Mouse (Mus musculus): ENCODE measurements around the gene Foxf2. TPM values are rescaled to one million over a fixed set of nuclear protein-coding genes. Genes with fewer than 3 reads are reported as not detected.
A peak's percentile ranks its signal among the peaks of the same experiment; 100 is the strongest.

The Foxf2 gene
- polyA plus RNA-seq, 1 experiment from 2014 or later: 9.4 TPM

GRCm38 (mm10) chr13:31658212-31658611 is 32.6 kb downstream of the Foxf2 start:
- Histone ChIP-seq H3K4me2 (replicated peaks) (no peak overlapping the region), H3K4me1 (no peaks in the 10 kb centered on the region), H3K36me3 (no peaks in the 10 kb centered on the region), H3K9me3 (replicated peaks) (no peaks in the 10 kb centered on the region), H3K9ac (no peak overlapping the region), H3K4me3 (no peak overlapping the region), H3K27ac (no peak overlapping the region), H3K27me3 (0 out of 2 replicates have a peak, but pooled peaks cover 3% of the 10 kb centered on the region)
- WGBS: 88% methylated on average over 4 of the region's 4 CpGs
- no peak for ATAC-seq (ENCODE audit: low FRiP score)

DNA sequence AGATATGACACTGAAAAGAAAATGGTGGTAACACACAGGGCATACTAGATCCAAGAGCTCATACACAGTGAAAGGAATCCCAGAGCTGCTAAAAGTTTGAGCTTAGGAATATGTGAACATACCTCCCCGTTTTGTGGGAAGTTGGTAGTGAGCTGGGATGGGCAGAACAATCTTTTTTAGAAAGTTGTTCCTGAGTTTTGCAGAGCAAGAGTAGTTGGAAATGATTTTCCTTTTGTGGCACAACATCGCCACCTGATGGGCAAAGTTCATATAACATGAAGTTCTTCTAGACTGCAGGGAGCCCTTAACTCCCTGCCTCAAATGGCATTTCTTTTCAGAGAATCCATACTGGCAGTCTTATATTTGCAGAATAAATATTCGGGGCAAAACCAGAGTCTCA is 33.3 kb downstream of the Foxf2 start:
- Histone ChIP-seq H3K9me3 (replicated peaks) (no peaks in the 10 kb centered on the region), H3K4me1 (no peaks in the 10 kb centered on the region), H3K27me3 (0 out of 2 replicates have a peak, but pooled peaks cover 3% of the 10 kb centered on the region), H3K9ac (no peak overlapping the region), H3K4me3 (no peak overlapping the region), H3K36me3 (no peaks in the 10 kb centered on the region), H3K27ac (no peak overlapping the region), H3K4me2 (replicated peaks) (no peak overlapping the region)
- WGBS: 2% methylated on average over 3 of the region's 3 CpGs
- no peak for ATAC-seq (ENCODE audit: low FRiP score)

GRCm38 (mm10) chr13:31661211-31661610 is 35.6 kb downstream of the Foxf2 start:
- H3K4me2 ChIP-seq (replicated peaks): no peak overlapping the region
- no peaks in the 10 kb centered on the region for H3K36me3 ChIP-seq
- no peaks in the 10 kb centered on the region; the same call in 1 of the 2 replicates for H3K4me1 ChIP-seq
- WGBS: 62% methylated on average over 6 of the region's 6 CpGs
- no peak overlapping the region for H3K27ac ChIP-seq
- H3K9ac ChIP-seq: no peak overlapping the region
- no peak overlapping the region for H3K4me3 ChIP-seq
- ATAC-seq (ENCODE audit: low FRiP score): no peak
- H3K27me3 ChIP-seq: 0 out of 2 replicates have a peak, but pooled peaks cover 3% of the 10 kb centered on the region
- H3K9me3 ChIP-seq (replicated peaks): no peaks in the 10 kb centered on the region

DNA sequence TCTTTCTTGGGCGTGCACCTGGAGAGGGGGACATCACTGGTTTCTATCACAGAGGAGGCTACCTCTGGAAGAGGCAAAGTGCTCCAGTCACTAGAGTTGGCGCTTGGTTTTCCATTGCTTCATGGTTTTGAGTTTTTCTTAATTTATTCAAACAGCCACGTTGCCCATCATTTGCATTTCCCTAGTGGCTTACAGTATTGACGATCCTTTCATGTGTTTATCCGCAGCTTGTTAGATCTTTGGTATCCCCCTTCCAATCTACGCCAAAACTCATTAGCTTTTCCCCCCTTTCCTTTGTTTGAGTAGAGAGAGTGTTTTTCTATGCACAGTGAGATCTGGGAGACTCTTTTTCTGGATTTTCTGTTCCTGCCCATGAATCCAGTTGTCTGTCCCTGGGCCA is 39.8 kb downstream of the Foxf2 start:
- Histone ChIP-seq H3K27ac (no peak overlapping the region), H3K36me3 (no peaks in the 10 kb centered on the region), H3K4me1 (no peaks in the 10 kb centered on the region; the same call in 1 of the 2 replicates), H3K9ac (no peak overlapping the region), H3K9me3 (replicated peaks) (no peaks in the 10 kb centered on the region), H3K4me3 (no peak overlapping the region), H3K27me3 (no peaks in the 10 kb centered on the region), H3K4me2 (replicated peaks) (no peak overlapping the region)
- 66% methylated on average over 6 of the region's 6 CpGs for WGBS
- ATAC-seq (ENCODE audit: low FRiP score): no peak

DNA sequence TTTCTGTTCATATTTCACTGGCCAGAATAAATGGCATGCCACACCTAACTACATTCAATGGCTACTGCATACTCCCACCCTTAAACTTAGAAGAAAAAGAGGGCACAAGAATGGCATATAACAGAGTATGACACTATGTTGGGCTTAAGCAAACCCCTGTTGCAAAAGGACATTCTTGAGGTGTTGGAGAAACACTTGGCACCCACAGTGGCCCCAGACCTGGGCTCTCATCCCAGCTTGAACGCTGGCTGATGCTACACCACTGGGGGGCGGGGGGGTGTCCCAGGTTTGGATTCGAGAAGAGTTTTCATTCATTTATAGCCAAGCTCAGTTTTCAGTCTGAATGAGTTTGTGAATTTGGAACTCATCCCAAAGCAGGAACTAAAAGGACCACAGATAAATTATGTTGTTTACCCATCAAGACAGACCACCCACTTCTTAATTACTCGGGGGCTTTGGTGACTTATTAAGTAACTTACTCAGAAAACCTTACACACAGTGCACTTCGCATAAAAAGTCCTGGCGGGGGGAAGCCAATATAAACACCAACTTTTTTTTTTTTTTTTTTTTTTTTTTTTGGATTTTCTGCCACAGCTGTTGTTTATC is 42.4 kb downstream of the Foxf2 start:
- Histone ChIP-seq H3K4me3 (no peak overlapping the region), H3K9me3 (replicated peaks) (no peaks in the 10 kb centered on the region), H3K27ac (no peak overlapping the region), H3K27me3 (no peaks in the 10 kb centered on the region), H3K9ac (no peak overlapping the region), H3K4me2 (replicated peaks) (no peak overlapping the region), H3K4me1 (no peaks in the 10 kb centered on the region; the same call in 1 of the 2 replicates), H3K36me3 (no peaks in the 10 kb centered on the region)
- 84% methylated on average over 6 of the region's 6 CpGs for WGBS
- no peak for ATAC-seq (ENCODE audit: low FRiP score)

DNA sequence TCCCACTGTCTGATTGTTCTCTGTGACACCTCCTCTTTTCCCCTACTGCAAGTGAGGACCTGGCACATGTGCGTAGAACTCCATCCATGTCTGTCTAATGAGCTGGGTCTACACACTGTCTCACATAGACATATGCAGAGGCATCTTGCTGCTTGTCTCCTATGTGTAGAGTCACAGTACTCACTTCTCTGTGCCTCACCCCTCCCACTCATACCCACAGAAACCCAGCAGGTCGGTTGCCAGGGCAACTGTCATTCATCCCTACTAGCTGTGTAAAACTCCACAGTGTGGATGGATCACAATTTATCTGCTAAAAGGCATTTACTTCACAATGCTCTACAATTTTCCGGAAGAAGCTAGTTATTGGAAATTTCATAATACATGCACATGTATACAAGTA is 46.5 kb downstream of the Foxf2 start:
- Histone ChIP-seq H3K27ac (no peak overlapping the region), H3K27me3 (no peaks in the 10 kb centered on the region), H3K4me1 (no peaks in the 10 kb centered on the region), H3K4me2 (replicated peaks) (no peak overlapping the region), H3K9ac (no peak overlapping the region), H3K36me3 (no peaks in the 10 kb centered on the region), H3K9me3 (replicated peaks) (no peaks in the 10 kb centered on the region), H3K4me3 (no peak overlapping the region)
- WGBS: 78% methylated on average over 3 of the region's 3 CpGs
- ATAC-seq (ENCODE audit: low FRiP score): 0 out of 2 replicates have a peak, but pooled peaks have one; percentile 32

Small RNA genes within 50 kb of the gene (microRNA-seq; reads per million reads assigned to microRNA genes)
- gene Gm27516: not detected

Other genes starting within 250 kb of the Foxf2 start
- gene Foxq1, start 69.7 kb upstream of the Foxf2 start, polyA plus RNA-seq (2016; fragmentation: Nextera tagmentation; extraction: Ambion mirVana): 2.9 and 3.0 TPM in 2 replicates
- not detected in 2 replicates for gene A530084C06Rik, start 66.5 kb upstream of the Foxf2 start, polyA plus RNA-seq (2016; fragmentation: Nextera tagmentation; extraction: Ambion mirVana)
- 11.0 and 11.5 TPM in 2 replicates for gene Foxc1, start 180.8 kb downstream of the Foxf2 start, polyA plus RNA-seq (2016; fragmentation: Nextera tagmentation; extraction: Ambion mirVana)

Data from hindbrain, embryonic 12.5 days (tissue).